Mouse (Mus musculus): Measurements from ENCODE around the gene Hp.

DNA sequence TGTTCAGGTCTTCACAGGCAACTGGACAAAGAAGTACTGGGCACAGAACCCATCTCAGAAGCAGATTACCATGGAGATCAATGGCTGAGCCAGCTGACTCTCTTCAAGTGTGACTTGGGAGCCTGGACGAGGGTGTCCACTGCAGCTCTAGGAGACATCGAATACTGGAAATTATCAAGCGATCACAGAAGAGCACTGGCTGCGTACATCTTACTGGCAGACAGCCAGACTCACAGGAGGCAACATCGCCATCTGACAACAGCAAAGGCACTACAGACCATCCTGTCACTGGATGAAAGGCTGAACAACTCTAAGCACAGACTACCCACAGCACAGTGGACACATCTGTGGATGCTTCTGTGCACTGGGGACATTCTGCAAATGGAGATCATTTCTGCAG is 13.2 kb upstream of the Hp start:
- no peak for TF ChIP-seq GATA1 (IDR thresholded peaks at IDR 0.05; ENCODE audit: low read length)
- no peak for TF ChIP-seq TAL1 (IDR thresholded peaks at IDR 0.05; ENCODE audit: low read length)

Measured in erythroblast, embryonic 14.5 days (primary cell).